Mouse (Mus musculus) urinary bladder, postnatal 25 days (tissue): ENCODE measurements around the gene Ano10.

Experiments used
- DNase-seq: peaks from one replicate; pipeline ENCODE4 v3.0.0; 2022; ENCODE audit warnings: low spot score

The Ano10 gene

GRCm38 (mm10) chr9:122156389-122157078, 137.7 kb downstream of the Ano10 start:
- no peak for DNase-seq

GRCm38 (mm10) chr9:122155193-122155592, 139.0 kb downstream of the Ano10 start:
- no peak for DNase-seq

- DNase-seq: no peak
Observed at GRCm38 (mm10) chr9:122153436-122153835, 140.8 kb downstream of the Ano10 start.

- no peak for DNase-seq
Observed at GRCm38 (mm10) chr9:122152501-122152900, 141.7 kb downstream of the Ano10 start.

- no peak for DNase-seq
Observed at GRCm38 (mm10) chr9:122152063-122152462, 142.2 kb downstream of the Ano10 start.

GRCm38 (mm10) chr9:122149997-122150826, 144.0 kb downstream of the Ano10 start:
- DNase-seq: no peak

GRCm38 (mm10) chr9:122148356-122148755, 145.9 kb downstream of the Ano10 start:
- no peak for DNase-seq

- DNase-seq: no peak
Observed at GRCm38 (mm10) chr9:122146124-122146870, 147.9 kb downstream of the Ano10 start.

GRCm38 (mm10) chr9:122145677-122146076, 148.5 kb downstream of the Ano10 start:
- DNase-seq: no peak

- no peak for DNase-seq
Observed at GRCm38 (mm10) chr9:122144776-122145175, 149.4 kb downstream of the Ano10 start.

GRCm38 (mm10) chr9:122143219-122143618, 151.0 kb downstream of the Ano10 start:
- DNase-seq: no peak

- DNase-seq: no peak
Observed at GRCm38 (mm10) chr9:122139236-122139635, 155.0 kb downstream of the Ano10 start.

- no peak for DNase-seq
Observed at GRCm38 (mm10) chr9:122138371-122139029, 155.7 kb downstream of the Ano10 start.

GRCm38 (mm10) chr9:122137960-122138359, 156.3 kb downstream of the Ano10 start:
- DNase-seq: no peak

- no peak for DNase-seq
Observed at GRCm38 (mm10) chr9:122135885-122136170, 158.4 kb downstream of the Ano10 start.

- DNase-seq: no peak
Observed at GRCm38 (mm10) chr9:122135095-122135884, 158.9 kb downstream of the Ano10 start.

GRCm38 (mm10) chr9:122132145-122132544, 162.1 kb downstream of the Ano10 start:
- no peak for DNase-seq

GRCm38 (mm10) chr9:122130666-122131065, 163.6 kb downstream of the Ano10 start:
- no peak for DNase-seq

GRCm38 (mm10) chr9:122128686-122129085, 165.5 kb downstream of the Ano10 start:
- DNase-seq: no peak

GRCm38 (mm10) chr9:122127271-122127785, 166.9 kb downstream of the Ano10 start:
- no peak for DNase-seq

GRCm38 (mm10) chr9:122126790-122127189, 167.4 kb downstream of the Ano10 start:
- DNase-seq: no peak
